Mouse (Mus musculus): ENCODE results near the gene Gm10647.
"Not testable (repeated sequence)": the region's sequence is repeated elsewhere in the genome, so short reads cannot be mapped to it uniquely, and the experiment has no call there.

Gm10647 gene

DNA sequence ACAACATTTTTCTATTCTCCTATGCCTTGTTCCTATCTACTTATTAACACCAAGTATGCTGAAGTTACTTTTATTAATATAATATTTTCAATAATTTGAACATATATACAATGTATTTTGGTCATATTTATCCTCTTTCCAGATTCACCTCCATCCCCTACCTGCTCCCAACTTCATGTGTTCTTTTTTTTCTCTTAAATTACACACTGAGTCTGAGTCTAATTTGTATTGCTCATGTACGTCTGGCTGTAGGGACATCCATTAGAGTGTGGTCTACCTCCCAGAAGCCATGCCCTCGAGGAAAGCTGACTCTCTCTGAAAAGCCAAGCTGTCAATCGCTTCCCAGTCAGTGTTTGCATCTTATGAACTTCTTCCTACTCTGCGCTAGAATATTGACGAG lies at the start of gene Gm10647:
Gm10647 (plus strand) TSS at position 301 of the 400 bp plus-strand sequence.
- DNase-seq, result no peak

- no peak for DNase-seq
Measured at GRCm38 (mm10) chr9:66748390-66748789, 48.4 kb upstream of the Gm10647 start.

GRCm38 (mm10) chr9:66752849-66753248 lies 44.0 kb upstream of the Gm10647 start:
- no peak for DNase-seq

- DNase-seq, result no peak
Measured at GRCm38 (mm10) chr9:66760991-66761390, 35.8 kb upstream of the Gm10647 start.

DNA sequence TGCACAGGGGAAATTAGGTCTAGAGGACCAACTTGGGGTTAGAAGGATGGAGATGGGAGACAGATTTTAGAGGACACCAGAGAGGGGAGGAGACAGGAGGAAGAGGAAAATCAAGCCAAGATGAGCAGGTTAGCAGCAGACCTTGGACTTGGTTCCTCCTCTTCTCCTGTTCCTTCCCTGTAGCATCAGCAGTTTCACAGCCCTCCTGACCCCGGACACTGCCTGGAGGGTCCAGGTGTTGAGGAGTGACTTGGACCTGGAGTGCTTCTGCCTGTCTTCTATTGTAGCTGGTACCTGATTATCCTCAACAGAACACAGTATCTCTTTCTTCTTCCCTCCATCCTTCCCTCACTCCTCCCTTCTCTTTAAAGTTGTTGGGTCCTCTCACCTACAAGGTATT lies 28.1 kb upstream of the Gm10647 start:
- no peak for DNase-seq

- no peak for DNase-seq
Measured at GRCm38 (mm10) chr9:66769275-66769674, 27.6 kb upstream of the Gm10647 start.

- no peak for DNase-seq
Measured at GRCm38 (mm10) chr9:66770701-66771100, 26.1 kb upstream of the Gm10647 start.

GRCm38 (mm10) chr9:66784552-66784951 lies 12.3 kb upstream of the Gm10647 start:
- not testable (repeated sequence) for DNase-seq

DNA sequence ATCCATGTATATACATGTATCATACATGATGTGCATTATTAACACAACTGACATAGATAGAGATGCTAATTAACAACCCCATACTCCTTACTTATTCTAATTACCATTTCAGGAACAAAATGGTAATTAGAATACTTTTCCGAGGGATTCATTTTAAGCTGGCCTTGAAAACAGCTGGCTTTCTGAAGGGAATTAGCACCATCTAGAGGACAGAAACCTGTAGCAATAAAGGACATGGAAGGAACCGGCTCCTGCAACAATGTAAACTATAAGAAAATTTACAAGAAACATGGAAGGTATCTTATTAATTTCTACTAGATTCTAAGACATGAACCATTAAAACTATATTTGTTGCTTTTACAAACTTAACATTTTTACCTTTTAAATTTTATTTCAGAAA lies 9.0 kb upstream of the Gm10647 start:
- no peak for DNase-seq

- DNase-seq, result peak; percentile 21
Measured at GRCm38 (mm10) chr9:66794629-66795463, 2.0 kb upstream of the Gm10647 start.

- peak; percentile 99 for DNase-seq
Measured at GRCm38 (mm10) chr9:66795464-66796324, 1.1 kb upstream of the Gm10647 start, which contains the start of gene Aph1b. Aph1b (minus strand) TSS chr9:66795490.

GRCm38 (mm10) chr9:66801947-66802346 lies 5.1 kb downstream of the Gm10647 start:
- DNase-seq, result no peak

DNA sequence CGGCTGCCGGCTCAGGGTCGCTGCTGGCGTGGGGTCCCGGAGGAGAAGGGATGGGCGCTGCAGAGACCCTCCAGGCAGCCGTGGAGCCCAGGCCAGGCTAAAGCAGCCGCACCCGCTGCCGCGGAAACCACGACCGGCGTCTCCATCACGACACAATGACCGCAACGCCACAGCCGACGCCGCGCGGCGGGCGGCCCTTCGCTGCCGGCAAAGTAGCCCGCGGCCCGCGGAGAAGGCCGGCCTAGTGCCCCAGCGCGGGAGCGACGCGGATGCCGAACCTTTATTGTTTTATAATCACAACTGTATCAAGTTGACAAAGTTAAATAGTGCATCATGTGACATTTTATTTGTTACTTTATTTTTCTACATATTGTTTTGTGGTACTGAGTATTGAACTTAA lies 9.1 kb downstream of the Gm10647 start:
- DNase-seq, result not testable (repeated sequence)

DNA sequence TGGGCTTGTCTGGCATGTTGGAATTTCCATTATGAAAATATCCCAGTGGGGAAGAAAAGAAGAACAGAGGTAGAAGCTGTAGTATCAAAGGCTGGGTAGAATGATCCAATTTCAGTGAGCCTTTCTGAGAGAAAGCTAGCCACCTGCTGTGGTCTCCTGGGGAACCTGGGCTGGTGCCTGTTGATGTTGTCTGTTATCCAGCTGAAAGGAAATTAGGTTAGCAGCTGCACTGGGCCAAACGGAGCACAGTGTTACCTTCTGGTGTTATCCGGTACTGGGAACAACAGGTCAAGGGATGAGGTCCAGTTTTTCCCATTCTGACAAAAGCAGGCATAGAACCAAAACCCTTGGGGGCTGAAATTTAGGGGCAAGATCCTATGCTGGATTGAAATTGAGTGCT lies 16.6 kb downstream of the Gm10647 start:
- DNase-seq, result no peak

DNA sequence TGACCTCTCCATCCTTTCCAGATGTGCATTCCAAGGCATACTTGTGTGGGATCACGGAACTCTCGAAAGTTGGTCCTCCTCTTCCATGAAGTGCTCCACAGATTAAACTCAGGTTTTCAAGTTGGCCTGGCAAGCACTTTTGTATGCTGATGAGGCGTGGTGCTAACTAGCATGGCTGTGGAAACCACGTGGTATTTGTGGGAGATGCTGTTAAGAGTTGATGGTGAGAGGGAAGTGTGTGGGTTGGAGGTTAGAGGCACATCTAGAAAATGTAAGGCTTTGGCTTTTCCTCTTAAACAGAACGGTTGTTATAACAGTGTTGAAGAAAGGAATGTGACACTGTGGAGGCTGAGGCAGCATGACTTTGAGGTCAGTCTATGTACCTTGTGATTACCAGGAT lies 24.2 kb downstream of the Gm10647 start:
- DNase-seq, result no peak

DNA sequence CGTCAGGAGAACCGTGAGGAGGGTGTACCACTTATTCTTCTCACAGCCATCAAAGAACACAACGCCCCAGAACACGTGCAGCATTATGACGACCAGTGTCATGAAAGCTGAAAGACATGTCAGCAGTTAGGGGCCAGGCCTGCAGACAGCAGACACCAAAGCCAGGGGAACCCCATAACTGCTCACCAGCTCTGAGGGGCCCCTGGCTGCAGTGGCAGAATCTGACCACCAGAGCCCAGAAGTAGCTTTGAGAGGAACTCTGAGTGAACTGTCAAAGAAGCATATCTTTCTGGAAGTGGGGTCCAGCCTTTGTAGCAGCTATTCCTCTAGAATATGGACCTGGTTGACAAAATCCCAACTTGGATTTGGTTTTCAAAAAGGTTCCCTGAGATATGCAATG lies 25.4 kb downstream of the Gm10647 start:
- not testable (repeated sequence) for DNase-seq

DNA sequence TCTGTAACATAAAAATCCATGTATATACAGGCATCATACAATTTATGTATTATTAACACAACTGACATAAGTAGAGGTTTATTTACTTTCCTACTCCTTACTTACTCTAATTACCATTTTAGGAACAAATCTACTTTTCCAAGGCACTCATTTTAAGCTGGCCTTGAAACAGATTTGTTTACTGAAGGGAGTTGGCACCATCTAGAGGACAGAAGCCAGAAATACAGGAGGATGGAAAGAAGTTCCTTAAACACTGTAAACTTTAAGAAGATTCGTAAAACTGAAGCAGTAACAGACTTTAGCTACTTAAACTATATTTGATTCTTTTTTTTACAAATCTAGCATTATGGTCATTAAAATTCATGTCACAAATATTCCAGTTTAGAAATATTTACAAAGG lies 29.2 kb downstream of the Gm10647 start:
- DNase-seq, result no peak

DNA sequence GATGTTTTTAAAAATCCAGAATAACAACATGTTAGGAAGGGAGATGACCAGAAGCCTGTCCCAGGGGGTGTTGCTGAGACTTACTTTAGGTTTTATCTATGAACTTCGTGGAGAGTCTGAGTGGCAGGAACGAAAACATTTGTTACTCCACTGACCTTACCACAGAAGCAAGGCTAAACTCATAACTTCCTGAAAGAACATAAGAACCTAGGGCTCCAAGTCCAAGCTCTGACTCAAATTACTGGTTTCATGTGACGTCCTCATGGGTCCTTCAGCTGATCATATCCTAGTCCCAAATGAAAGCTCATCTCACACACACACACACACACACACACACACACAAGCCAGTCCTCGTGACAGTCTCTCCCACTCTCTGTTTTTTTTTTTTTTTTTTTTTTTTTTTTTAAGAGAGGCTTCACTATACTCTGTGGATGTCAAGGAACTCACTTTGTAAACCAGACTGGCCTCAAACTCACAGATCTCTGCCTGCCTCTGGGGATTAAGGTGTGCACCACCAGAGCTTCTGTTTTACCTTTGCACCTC lies 35.6 kb downstream of the Gm10647 start:
- no peak for DNase-seq

GRCm38 (mm10) chr9:66833851-66834250 lies 37.0 kb downstream of the Gm10647 start:
- peak; percentile 39 for DNase-seq

DNA sequence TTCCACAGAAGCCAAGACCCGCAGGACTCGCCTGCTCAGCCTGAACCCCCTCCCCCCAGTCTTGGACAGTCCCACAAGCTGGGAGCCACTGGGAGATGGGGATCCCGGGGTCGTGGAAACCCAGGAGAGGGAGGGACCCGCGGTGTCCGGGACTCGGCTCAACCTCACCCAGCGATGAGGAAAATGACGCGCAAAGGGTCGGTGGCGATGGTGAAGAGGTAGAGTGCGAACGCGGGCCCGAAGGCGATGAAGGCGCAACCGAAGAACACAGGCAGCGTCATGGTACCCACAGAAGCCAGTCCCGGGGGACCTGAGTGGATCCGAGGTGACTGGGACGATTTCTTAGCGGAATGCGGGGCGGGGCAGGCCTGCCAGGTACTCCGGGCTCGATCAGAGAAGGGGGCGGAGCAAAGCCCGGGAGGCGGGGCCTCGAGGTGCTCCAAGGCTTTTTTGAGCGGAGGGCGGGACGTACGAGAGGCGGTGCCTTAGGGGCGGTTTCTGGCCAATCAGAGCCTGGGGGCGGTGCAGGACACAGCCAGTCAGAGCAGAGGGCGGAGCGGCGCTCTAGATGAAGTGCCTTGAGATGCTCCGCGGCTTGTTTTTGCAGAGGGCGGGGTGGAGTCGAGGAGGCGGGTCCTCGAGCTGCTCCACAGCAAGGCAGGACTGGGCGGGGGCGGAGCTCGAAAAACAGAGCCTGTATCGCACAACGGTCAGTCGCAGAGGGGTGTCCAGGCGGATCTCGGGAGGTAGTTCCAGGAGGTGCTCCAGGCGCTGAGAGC lies 37.7 kb downstream of the Gm10647 start, which contains the start of gene Aph1c:
Aph1c (minus strand) TSS at position 409 of the 779 bp plus-strand sequence.
- peak; percentile 100 for DNase-seq

DNA sequence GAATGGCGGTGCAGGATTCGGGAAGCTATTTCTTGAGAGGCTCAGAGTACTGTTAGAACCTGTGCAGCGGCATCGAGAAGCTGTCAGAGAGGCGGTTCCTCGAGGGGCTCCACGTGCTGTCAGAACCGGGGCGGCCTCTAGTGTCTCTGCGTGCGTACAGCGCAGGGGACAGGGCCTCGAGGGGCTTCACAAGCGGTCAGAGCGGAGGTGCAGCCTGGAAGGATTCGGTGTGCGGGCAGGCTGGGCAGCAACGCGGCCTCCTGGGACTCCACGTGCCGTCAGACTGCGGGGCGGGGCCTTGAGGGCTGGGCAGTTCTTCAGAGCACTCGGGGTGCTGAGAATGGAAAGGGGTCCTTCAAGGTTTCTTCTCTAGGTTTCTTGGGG lies 38.2 kb downstream of the Gm10647 start:
- DNase-seq, result no peak

- no peak for DNase-seq
Measured at GRCm38 (mm10) chr9:66846822-66847221, 50.0 kb downstream of the Gm10647 start.

Measured in cerebellum, adult 11-12 months (tissue).